Mouse (Mus musculus) spleen, embryonic (tissue): ENCODE measurements around the gene Lce3f.

Experiments
- CTCF ChIA-PET: fragments of 350-600 bp; sonication (Branson Sonifier 250); formaldehyde crosslinking; loops from one replicate; lab custom pipeline; 2022; lab: Charles Lee

Gene Lce3f

DNA sequence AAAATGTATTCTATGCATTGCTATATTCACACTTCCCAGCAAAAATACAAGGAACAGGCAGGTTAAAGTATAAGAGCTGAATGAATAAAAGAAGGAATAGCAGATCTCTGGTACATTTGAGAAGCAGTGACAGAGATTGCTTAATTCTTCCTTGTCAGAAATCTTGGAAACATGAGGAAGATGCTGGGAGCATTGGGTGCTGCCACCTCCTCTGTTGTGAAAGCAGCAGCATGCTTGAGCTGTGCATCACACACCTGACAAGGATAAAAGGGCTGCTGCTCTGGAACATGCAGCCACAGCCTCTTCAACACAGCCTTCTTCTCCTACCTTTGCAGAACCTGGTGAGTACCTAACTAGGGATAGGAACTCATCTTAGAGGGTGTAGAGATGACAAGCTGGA, at the start of gene Lce3f:
Gene Lce3f (plus strand): TSS at position 301 of the 400 bp plus-strand sequence.
- CTCF ChIA-PET, result no interaction called here

DNA sequence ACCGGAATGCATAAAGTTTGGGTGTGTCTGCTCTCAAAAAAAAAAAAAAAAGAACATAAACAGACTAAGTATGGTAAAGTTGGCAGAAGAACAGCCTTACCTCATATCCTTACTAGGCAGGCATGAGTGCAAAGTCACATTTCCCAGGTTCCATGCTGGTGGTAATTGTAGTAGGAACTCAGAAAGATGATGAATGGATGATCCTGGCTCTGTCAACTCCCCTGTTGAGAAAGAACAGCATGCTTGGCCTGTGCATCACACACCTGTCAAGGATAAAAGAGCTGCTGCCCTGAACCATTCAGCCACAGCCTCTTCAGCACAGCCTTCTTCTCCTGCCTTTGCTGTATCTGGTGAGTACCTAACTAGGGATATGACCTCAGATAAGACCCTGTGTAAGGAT, 47.8 kb upstream of the Lce3f start, which contains the start of gene Lce3c:
Gene Lce3c (plus strand): TSS at position 301 of the 400 bp plus-strand sequence.
- CTCF ChIA-PET, result no interaction called here

DNA sequence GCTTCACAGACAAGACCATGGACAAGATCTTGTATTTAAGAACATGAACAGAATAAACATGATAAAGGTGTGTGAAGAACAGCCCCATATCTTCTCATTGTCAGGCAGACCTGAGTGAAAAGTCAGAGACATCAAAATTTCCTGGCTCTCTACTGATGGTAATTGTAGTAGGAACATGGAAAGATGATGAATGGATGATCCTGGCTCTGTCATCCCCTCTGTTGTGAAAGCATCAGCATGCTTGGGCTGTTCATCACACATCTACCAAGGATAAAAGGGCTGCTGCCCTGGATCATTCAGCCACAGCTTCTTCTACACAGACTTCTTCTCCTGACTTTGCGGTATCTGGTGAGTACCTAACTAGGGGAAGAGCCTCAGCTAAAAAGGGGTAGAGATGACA, 34.9 kb upstream of the Lce3f start, which contains the start of gene Lce3d:
Gene Lce3d (plus strand): TSS at position 301 of the 400 bp plus-strand sequence.
- CTCF ChIA-PET, result no interaction called here

DNA sequence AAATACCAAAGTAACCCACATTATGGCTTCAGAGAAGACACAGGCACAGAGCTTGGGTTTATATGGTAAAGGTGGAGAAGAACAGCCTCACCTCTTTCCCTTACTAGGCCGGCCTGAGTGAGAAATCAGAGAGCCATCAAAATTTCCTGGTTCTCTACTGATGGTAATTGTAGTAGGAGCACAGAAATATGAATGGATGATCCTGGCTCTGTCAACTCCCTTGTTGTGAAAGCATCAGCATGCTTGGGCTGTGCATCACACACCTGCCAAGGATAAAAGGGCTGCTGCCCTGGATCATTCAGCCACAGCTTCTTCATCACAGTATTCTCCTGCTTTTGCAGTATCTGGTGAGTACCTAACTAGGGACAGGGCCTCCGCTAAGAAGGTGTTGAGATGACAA, 25.3 kb upstream of the Lce3f start, which contains the start of gene Lce3e:
Gene Lce3e (plus strand): TSS at position 301 of the 400 bp plus-strand sequence.
- CTCF ChIA-PET, result no interaction called here

DNA sequence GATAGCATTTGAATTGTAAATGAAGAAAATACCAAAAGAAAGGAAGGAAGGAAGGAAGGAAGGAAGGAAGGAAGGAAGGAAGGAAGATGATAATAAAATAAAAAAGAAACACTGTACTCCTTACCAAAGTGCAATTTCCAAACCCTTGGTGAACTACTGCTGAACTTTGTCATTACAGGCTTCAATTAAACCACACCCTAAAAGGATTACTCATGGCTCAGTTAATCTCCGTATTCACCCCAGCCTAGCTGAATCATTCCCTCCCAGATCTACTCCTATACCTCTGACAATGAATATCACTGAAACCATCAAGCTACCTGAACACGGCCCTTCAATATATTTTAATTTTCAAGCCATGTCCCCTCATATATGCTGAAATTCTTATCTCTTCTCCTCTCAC, 13.5 kb upstream of the Lce3f start:
- CTCF ChIA-PET, result no interaction called here

DNA sequence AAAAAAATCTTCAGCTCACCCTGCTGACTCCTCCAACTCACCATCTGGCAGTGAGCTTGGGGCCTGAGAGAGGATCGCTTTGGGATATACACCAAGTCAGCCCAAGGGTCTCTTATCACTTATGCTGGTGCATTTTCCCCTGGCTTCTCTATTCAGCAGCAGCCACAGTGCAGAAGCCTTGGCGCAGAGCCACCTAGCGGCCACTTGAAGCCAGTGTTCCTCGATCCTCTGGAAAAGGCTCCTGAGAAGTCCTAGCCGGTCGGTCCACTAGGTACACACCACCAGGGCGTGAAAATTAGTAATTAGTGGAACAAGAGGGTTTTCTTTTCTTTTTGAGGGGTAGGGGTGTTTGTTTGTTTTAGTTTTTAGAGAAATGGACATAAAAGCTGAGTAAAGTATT, 6.7 kb downstream of the Lce3f start:
- CTCF ChIA-PET, result no interaction called here

DNA sequence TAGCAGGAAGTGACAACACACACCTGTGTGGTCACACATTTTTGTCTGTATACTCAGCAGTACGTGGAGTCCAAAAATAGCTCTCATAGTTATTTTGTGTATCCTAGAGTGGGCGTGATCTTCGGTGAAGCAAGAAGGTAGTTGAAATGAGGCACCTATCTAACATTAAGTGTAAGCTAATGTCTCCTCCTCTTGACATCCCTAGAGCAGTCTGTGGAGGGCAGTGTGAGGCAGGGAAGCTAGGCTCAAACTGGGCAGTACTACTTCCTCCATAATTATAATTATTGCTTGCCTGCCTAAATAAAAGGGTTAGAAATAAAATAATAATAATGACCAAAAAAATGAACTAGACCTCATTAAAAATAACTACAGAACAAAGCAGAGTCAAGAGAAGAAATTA, 8.6 kb downstream of the Lce3f start:
- CTCF ChIA-PET, result interaction anchor here (0.6 kb wide), 1 partner anchor 13 kb away, joined by 4 read pairs; no protein-coding TSS in a partner anchor

DNA sequence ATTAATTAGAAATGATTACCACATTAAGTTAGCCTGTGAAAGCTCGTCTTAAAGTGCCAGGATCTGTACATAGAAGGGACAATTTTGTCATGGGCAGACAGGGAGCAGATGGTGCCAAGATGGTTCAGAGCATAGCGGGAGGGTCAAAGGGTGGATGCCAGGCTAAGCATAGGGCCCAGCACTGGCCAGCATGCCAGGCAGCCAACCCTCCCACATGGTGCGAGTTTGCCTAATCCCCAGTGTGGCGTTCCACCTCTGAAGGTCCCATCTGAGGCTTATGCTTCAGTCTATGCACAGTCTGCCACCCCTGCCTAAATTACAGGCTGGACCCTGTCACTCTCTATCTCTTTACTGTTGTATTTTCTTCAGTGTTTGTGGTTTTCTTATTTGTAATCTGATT, 10.8 kb downstream of the Lce3f start:
- CTCF ChIA-PET, result no interaction called here

DNA sequence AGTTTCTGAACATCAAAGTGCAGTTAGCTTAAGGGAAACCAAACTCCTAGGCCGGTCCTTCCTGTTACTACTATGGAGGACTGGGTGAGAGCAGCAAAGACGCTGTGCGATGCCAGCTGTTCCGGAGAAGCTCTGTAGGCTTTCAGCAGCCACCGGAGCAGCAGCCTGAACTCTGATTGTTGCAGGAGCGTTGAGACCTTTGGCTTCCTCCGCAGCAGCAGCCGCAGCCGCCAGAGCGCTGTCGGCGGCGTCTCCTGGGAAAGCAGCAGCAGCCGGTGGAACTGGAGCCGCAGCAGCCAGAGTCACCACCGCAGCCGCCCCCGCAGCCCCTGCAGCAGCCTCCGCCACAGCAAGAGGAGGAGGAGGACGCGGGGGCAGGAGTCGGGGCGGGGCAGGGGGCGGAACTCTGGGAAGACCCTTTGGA, 22.4 kb downstream of the Lce3f start:
- CTCF ChIA-PET, result no interaction called here

DNA sequence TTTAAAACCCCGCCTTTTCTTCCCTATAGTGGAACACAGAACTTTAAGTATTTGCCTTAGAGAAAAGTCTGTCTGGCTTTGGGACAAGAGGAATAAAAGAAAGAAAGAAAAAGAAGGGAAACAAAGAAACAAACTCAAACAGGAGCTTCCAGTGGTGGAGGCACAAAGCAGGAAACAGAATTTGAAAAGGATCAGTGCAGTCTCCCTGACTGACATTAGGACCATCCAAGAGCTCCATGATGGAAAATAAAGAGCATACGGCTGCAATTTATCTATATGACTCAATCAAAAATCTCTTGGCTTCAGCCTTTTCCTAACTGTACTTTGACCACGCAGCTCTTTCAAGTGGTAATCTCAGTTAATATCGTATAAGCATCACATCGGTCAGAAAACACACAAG, 22.8 kb downstream of the Lce3f start:
- CTCF ChIA-PET, result no interaction called here

DNA sequence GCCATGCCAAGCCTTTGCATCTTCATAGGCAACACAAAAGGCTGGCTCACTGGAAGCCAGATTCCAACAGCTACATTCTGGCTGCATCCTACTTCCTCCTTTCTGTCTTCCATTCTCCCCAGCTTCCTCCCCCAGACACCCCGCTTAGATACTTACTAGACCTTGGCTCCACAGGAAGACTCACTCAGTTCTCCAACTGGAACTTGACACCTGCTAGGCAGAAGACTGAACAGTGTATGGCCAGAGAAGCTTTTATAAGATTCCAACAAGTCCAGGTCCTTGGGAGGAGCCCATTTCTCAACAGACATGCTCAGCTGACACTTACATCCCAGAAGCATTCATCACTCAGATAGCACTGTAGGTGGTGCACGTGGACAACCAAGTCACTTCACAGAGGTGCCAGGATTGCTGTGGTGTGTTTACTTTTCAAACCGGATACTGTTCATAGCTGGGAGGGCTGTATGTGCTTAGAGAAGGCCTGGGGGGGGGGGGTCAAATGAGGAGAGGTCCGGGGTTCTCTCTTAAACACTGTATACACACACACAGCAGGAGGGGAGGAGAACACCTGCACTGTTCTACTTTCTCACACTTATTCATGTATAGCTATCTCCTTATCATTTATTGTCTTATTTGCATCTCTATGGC, 23.6 kb downstream of the Lce3f start, which contains the start of gene Crct1:
Gene Crct1 (minus strand): TSS at position 228 of the 645 bp plus-strand sequence.
- CTCF ChIA-PET, result no interaction called here

DNA sequence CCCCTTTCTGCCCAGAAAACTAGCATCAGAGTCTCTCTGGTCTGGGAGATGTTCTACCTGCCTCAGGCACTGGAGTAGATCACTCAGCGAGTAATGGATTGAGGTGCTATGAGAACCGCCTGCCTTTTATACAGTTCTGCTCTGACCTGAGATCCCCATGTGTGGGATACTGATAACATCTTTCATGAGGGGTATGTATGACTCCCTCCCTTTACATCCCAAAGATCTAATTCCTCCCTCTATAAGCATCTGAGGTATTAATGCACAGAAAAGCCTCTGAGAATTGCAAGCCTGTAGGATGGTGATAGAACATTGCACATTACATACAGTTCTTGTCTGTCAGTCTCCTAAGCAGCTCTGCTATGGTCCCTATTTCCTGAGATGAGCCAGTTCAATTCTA, 26.9 kb downstream of the Lce3f start, which contains the start of gene Lce1m:
Gene Lce1m (minus strand): TSS at position 101 of the 400 bp plus-strand sequence.
- CTCF ChIA-PET, result no interaction called here

DNA sequence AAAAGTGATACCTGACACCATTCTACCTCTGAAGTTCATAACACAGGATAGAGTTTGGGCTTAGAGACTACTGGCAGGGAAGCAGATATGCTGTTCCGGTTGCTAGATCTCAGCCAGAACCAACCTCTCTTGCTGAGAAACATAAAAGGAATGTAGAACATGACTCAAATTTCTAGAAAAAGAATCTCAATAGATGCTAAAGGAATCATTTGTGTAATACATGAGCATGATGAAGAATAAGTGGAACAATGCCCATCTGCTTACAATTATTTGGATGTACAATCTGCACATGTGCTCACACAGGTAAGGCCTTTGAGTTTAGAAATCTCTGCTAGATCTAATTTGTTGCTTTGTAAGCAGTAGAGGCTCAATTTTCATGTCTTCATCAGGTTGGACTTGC, 29.1 kb downstream of the Lce3f start:
- CTCF ChIA-PET, result no interaction called here

DNA sequence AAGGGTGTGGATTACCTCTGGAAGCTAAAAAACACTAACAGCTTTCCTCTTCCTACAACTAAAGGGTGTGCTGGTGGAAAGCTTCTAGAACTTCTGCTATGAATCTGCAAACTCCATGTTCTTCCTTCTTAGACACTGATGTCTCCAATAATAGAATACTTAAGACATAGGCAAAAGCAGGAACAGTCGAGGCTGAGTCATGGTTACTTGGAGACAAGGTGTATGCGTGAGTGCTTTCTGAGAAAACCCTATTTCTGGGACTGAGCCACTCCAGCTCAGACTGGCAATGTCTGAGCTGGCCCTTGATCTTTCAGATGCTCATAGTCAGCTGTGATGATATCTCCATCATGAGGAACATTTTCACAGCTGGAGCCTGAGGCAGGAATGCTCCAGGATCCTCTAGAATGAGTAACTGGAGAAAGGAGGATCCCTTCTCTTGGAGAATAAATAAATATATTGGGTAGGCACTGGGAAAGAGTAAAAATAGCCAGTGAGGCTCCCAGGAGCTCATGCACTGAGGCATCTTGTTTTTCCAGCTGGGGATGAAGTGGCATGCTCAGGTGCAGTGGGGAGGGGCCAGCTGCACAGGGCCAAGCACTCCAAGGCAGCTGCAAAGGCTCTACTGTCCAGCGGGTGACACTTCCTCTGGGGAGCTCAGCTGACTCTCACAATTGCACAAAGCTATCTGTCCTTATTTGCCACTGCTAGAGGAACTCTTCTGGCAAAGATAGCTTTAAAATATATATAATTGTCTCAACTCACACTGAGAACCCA, 31.6 kb downstream of the Lce3f start:
- CTCF ChIA-PET, result interaction anchor here (0.5 kb wide), 1 partner anchor 1354 kb away, joined by 3 read pairs; no protein-coding TSS in a partner anchor

DNA sequence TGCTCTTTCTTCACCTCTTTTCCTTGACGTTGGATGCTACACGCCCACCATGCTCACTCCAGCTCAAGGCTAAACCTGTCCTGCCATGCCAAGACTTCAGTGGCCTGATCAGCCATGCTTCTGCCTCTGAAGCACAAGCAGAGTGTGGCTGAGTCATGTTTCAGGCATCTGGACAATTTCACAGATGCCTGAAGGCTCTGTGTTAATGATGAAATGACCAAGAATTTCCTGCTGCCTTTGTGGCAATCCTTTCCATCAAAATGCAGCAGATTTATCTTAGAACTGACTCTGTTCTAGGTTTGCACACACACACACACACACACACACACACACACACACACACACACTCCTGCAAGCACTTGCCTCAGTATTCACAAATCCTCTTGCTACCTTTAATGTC, 33.5 kb downstream of the Lce3f start:
- CTCF ChIA-PET, result no interaction called here

DNA sequence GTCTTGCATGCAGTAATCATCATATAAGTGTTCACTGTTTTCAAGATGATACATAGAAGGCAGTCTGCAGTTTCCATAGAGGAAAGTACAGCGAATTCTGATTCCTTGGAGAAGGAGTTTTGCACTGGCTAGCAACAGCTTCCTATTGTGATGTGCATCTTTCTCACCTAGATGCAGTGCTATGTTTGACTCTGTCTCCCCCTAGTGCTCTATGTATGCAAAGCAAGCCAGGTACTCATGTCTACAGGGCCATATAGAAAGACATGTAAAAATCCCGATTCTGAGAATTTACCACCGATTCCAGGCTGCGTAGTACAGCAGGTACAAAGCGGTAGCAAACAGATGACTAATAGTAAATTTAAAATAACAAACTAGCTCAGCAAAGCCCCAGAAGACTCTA, 39.4 kb downstream of the Lce3f start:
- CTCF ChIA-PET, result no interaction called here
